In the genomic region with DNA sequence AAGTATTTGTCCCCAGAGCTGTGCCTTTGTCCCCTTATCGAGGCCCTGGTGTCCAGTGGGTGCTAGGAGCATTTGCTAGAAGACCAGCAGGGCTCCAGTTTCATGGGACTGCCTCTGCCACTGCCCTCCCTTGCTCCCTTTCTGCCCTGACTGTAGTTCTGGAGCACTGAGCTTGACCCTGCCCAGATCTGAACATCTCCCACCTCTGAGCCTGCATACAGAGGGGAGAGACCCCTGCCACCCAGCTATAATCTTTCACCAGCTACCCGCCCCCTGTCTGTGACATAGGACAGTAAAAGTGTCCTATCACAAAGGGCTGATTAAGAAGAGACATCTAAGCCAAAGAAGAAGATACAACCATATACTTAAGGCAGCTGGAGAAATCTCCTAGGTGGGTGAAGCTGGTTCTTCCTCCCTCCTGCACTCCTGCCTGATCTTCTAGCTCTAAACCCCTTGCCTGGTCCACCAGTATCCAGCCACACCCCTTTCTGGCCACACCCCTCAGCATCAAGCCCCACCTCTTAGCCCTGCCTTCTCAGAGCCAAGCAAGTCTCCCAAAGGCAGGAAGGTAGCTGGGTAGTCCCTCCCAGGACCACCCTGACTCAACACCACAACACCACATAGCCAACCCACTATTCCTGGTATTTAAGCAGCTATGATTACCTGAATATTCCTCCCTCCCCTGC, we compare ENCODE assay signal across 12 mouse cellular contexts. TPM values are rescaled to one million over a fixed set of nuclear protein-coding genes. Genes with fewer than 3 reads are reported as not detected.
DNase-seq lines count a peak whose midpoint lies in the region; ATAC-seq and TF ChIP-seq lines count a peak whose summit lies in the region.
"Had no signal": no experiment of that assay in that cellular context is flagged by ENCODE, and none has a peak within 500 bp of the region (broad histone marks: within the 10 kb centered on the region; RNA-seq: fewer than 3 reads in every experiment).

No protein-coding gene starts in this region.

- ATAC-seq in kidney, postnatal 0 days (replicated peaks; ENCODE audit: low FRiP score, low read depth), result 0 out of 2 replicates have a peak, but pooled peaks have one; percentile 47
- ATAC-seq in forebrain, embryonic 13.5 days, result peak; percentile 50
- ATAC-seq in midbrain, embryonic 12.5 days (ENCODE audit: low FRiP score, low read depth), result peak; percentile 64
- ATAC-seq in megakaryocyte progenitor cell, adult 5-6 weeks (replicated peaks; ENCODE audit: poor library complexity), result no peak
- ATAC-seq: activated CD4-positive, CD25-positive, alpha-beta regulatory T cell, adult 4 months; liver, postnatal 0 days had no signal

- no peaks in the 10 kb centered on the region for H3K4me1 ChIP-seq in kidney, postnatal 0 days (replicated peaks; ENCODE audit: insufficient read depth, low read length)
- H3K4me1 ChIP-seq in forebrain, embryonic 13.5 days, result peaks cover 17% of the 10 kb centered on the region
- peaks cover 28% of the 10 kb centered on the region for H3K4me1 ChIP-seq in midbrain, embryonic 12.5 days

- 49% methylated on average over 2 of the region's 2 CpGs for WGBS in kidney, postnatal 0 days
- 31% methylated on average over 2 of the region's 2 CpGs for WGBS in forebrain, embryonic 13.5 days
- 20% methylated on average over 2 of the region's 2 CpGs for WGBS in midbrain, embryonic 12.5 days

- no peak overlapping the region for H3K4me2 ChIP-seq in kidney, postnatal 0 days (ENCODE audit: low read length)
- H3K4me2 ChIP-seq in forebrain, embryonic 13.5 days, result peak overlapping the region; percentile 29
- H3K4me2 ChIP-seq in midbrain, embryonic 12.5 days (replicated peaks), result peak overlapping the region; percentile 24

- no peaks in the 10 kb centered on the region for H3K36me3 ChIP-seq in kidney, postnatal 0 days (ENCODE audit: insufficient read depth, low read length)
- H3K36me3 ChIP-seq in forebrain, embryonic 13.5 days (ENCODE audit: poor library complexity, severe bottlenecking), result no peaks in the 10 kb centered on the region
- no peaks in the 10 kb centered on the region for H3K36me3 ChIP-seq in midbrain, embryonic 12.5 days

- H3K4me3 ChIP-seq in kidney, postnatal 0 days (replicated peaks; ENCODE audit: low read depth, low read length), result no peak overlapping the region
- H3K4me3 ChIP-seq in forebrain, embryonic 13.5 days, result no peak overlapping the region
- H3K4me3 ChIP-seq in midbrain, embryonic 12.5 days, result no peak overlapping the region
- H3K4me3 ChIP-seq: myocyte had no signal

- H3K27ac ChIP-seq in kidney, postnatal 0 days, result no peak overlapping the region
- H3K27ac ChIP-seq in forebrain, embryonic 13.5 days, result 0 out of 2 replicates have a peak overlapping the region, but pooled peaks have one; percentile 10
- H3K27ac ChIP-seq in midbrain, embryonic 12.5 days (replicated peaks), result peak overlapping the region; percentile 76

- no peak overlapping the region for H3K9ac ChIP-seq in kidney, postnatal 0 days (ENCODE audit: low read depth, low read length)
- H3K9ac ChIP-seq in forebrain, embryonic 13.5 days, result 0 out of 2 replicates have a peak overlapping the region, but pooled peaks have one; percentile 3
- no peak overlapping the region for H3K9ac ChIP-seq in midbrain, embryonic 12.5 days (replicated peaks)
- H3K9ac ChIP-seq: liver, postnatal 0 days had no signal

- H3K27me3 ChIP-seq in kidney, postnatal 0 days (ENCODE audit: insufficient read depth, low read length), result no peaks in the 10 kb centered on the region
- H3K27me3 ChIP-seq in forebrain, embryonic 13.5 days, result peaks cover 89% of the 10 kb centered on the region
- H3K27me3 ChIP-seq in midbrain, embryonic 12.5 days, result peaks cover 61% of the 10 kb centered on the region

- no peaks in the 10 kb centered on the region for H3K9me3 ChIP-seq in kidney, postnatal 0 days (replicated peaks; ENCODE audit: low read length)
- H3K9me3 ChIP-seq in forebrain, embryonic 13.5 days (replicated peaks), result no peaks in the 10 kb centered on the region
- H3K9me3 ChIP-seq in midbrain, embryonic 12.5 days, result no peaks in the 10 kb centered on the region

- no peak for DNase-seq in kidney, postnatal 0 days (ENCODE audit: low spot score)
- DNase-seq in kidney, adult 11 months, result no peak
- peak; percentile 63 for DNase-seq in embryo, embryonic 10.5 days (ENCODE audit: low spot score)
- no peak for DNase-seq in urinary bladder, postnatal 36 days (ENCODE audit: low spot score in 2 of 2)
- no peak for DNase-seq in kidney, postnatal 14 days
- DNase-seq: kidney, postnatal 36 days; liver, postnatal 0 days had no signal

- no peak for TF ChIP-seq CTCF in kidney, postnatal 0 days (IDR thresholded peaks at IDR 0.05; ENCODE audit: low read depth)

RNA-seq across cellular contexts. Expression of a gene that starts 31.9 kb away (rescaled TPM):
- 498 and 594 TPM in 2 replicates for polyA plus RNA-seq in kidney, postnatal 0 days (2015; fragmentation: Nextera tagmentation; extraction: Ambion mirVana)
- 140 and 149 TPM in 2 replicates for polyA plus RNA-seq in forebrain, embryonic 13.5 days (2015; fragmentation: Nextera tagmentation; extraction: Ambion mirVana)
- polyA plus RNA-seq in midbrain, embryonic 12.5 days (2016; fragmentation: Nextera tagmentation; extraction: Ambion mirVana), result 875 and 1,070 TPM in 2 replicates
- 0.61 and 0.79 TPM in 2 replicates for total RNA-seq in megakaryocyte progenitor cell, adult 5-6 weeks (2015)
- 0.41 and 0.58 TPM in 2 replicates for total RNA-seq in megakaryocyte progenitor cell, adult 5-6 weeks (2017)

RNA-seq across cellular contexts. Expression of a gene that starts 44.6 kb away (rescaled TPM):
- 22.1 and 22.7 TPM in 2 replicates for polyA plus RNA-seq in kidney, postnatal 0 days (2015; fragmentation: Nextera tagmentation; extraction: Ambion mirVana)
- polyA plus RNA-seq in forebrain, embryonic 13.5 days (2015; fragmentation: Nextera tagmentation; extraction: Ambion mirVana), result 0.15 and 0.45 TPM in 2 replicates
- 0.38 and 0.48 TPM in 2 replicates for polyA plus RNA-seq in midbrain, embryonic 12.5 days (2016; fragmentation: Nextera tagmentation; extraction: Ambion mirVana)
- 0.12 and 1.5 TPM in 2 replicates for total RNA-seq in megakaryocyte progenitor cell, adult 5-6 weeks (2015)
- 0.64 TPM in 1 of 2 replicates, not detected in the other for total RNA-seq in megakaryocyte progenitor cell, adult 5-6 weeks (2017)

Comparison
In these comparisons a context has a peak if more than half of its experiments do, and no peak if none do; other contexts are left out.
1. RNA of a gene that starts 44.6 kb away (polyA plus RNA-seq): 22.1 to 22.7 TPM in kidney, postnatal 0 days; 0.38 to 0.48 TPM in midbrain, embryonic 12.5 days and 0.15 to 0.45 TPM in forebrain, embryonic 13.5 days; every median in the first group is over 10 times any median in the second.